Mouse (Mus musculus): ENCODE results near the gene Ascl4. TPM values are rescaled to one million over a fixed set of nuclear protein-coding genes. Genes with fewer than 3 reads are reported as not detected.

Gene Ascl4
- total RNA-seq (2014; rRNA removed) (0.44 and 0.85 TPM in 2 replicates), polyA plus RNA-seq (2015; fragmentation: Nextera tagmentation; extraction: Ambion mirVana) (0.50 and 0.70 TPM in 2 replicates)

- TF ChIP-seq CTCF (IDR thresholded peaks at IDR 0.05) = peak; percentile 23; the same call in 1 of the 2 replicates
- no peak for ATAC-seq (ENCODE audit: low FRiP score)
Observed at GRCm38 (mm10) chr10:85927676-85928445, at the start of gene Ascl4. Ascl4 (plus strand) TSS chr10:85927681.

GRCm38 (mm10) chr10:85879886-85880486 lies 47.5 kb upstream of the Ascl4 start:
- no peak overlapping the region for H3K4me3 ChIP-seq (ENCODE audit: low read depth, low read length)
- ATAC-seq (ENCODE audit: low FRiP score) = no peak
- WGBS = 96% methylated on average over 8 of the region's 8 CpGs

More at GRCm38 (mm10) chr10:85927676-85928445, at the start of gene Ascl4:
- Histone ChIP-seq H3K4me3 (ENCODE audit: low read depth, low read length) (peak within 1 kb of the TSS; percentile 55), H3K9me3 (ENCODE audit: low read length) (no peaks in the 10 kb centered on the region), H3K27me3 (ENCODE audit: insufficient read depth, low read length) (no peaks in the 10 kb centered on the region), H3K36me3 (ENCODE audit: insufficient read depth, low read length) (no peaks in the 10 kb centered on the region), H3K4me2 (ENCODE audit: low read depth, low read length, poor library complexity, severe bottlenecking) (peak within 1 kb of the TSS; percentile 88), H3K27ac (ENCODE audit: low read depth, low read length) (no peak within 1 kb of the TSS), H3K4me1 (ENCODE audit: insufficient read depth, low read length) (peaks cover 9% of the 10 kb centered on the region; the same call in 1 of the 2 replicates), H3K9ac (replicated peaks; ENCODE audit: low read length, poor library complexity, severe bottlenecking) (peak within 1 kb of the TSS; percentile 61)
- DNase-seq (ENCODE audit: low spot score) = no peak
- WGBS = under 1% methylated on average over 23 of the region's 23 CpGs

GRCm38 (mm10) chr10:85916498-85917309 lies 10.8 kb upstream of the Ascl4 start, which contains the start of gene Prdm4:
Prdm4 (minus strand) TSS chr10:85917142.
- under 1% methylated on average over 81 of the region's 90 CpGs for WGBS
- peak within 1 kb of the TSS; percentile 67 for H3K4me2 ChIP-seq (ENCODE audit: low read depth, low read length, poor library complexity, severe bottlenecking)
- peak; percentile 70 for TF ChIP-seq CTCF (IDR thresholded peaks at IDR 0.05)
- H3K4me1 ChIP-seq (ENCODE audit: insufficient read depth, low read length) = peaks cover 4% of the 10 kb centered on the region; the same call in 1 of the 2 replicates
- peak within 1 kb of the TSS; percentile 77 for H3K9ac ChIP-seq (replicated peaks; ENCODE audit: low read length, poor library complexity, severe bottlenecking)
- H3K4me3 ChIP-seq (ENCODE audit: low read depth, low read length) = peak within 1 kb of the TSS; percentile 69
- no peaks in the 10 kb centered on the region for H3K9me3 ChIP-seq (ENCODE audit: low read length)
- peak; percentile 100 for ATAC-seq (ENCODE audit: low FRiP score)
- DNase-seq (ENCODE audit: low spot score) = peak; percentile 99
- H3K36me3 ChIP-seq (ENCODE audit: insufficient read depth, low read length) = peaks cover 12% of the 10 kb centered on the region
- no peaks in the 10 kb centered on the region for H3K27me3 ChIP-seq (ENCODE audit: insufficient read depth, low read length)
- H3K27ac ChIP-seq (ENCODE audit: low read depth, low read length) = peak within 1 kb of the TSS; percentile 71

More at GRCm38 (mm10) chr10:85879886-85880486, 47.5 kb upstream of the Ascl4 start:
- Histone ChIP-seq H3K9ac (replicated peaks; ENCODE audit: low read length, poor library complexity, severe bottlenecking) (no peak overlapping the region), H3K9me3 (ENCODE audit: low read length) (no peaks in the 10 kb centered on the region), H3K27ac (ENCODE audit: low read depth, low read length) (no peak overlapping the region), H3K36me3 (ENCODE audit: insufficient read depth, low read length) (peaks cover 71% of the 10 kb centered on the region), H3K4me1 (ENCODE audit: insufficient read depth, low read length) (no peaks in the 10 kb centered on the region), H3K27me3 (ENCODE audit: insufficient read depth, low read length) (no peaks in the 10 kb centered on the region), H3K4me2 (ENCODE audit: low read depth, low read length, poor library complexity, severe bottlenecking) (no peak overlapping the region)
- DNase-seq (ENCODE audit: low spot score) = no peak
- no peak for TF ChIP-seq CTCF (IDR thresholded peaks at IDR 0.05)

- no peaks in the 10 kb centered on the region for H3K27me3 ChIP-seq (ENCODE audit: insufficient read depth, low read length)
- peak; percentile 88 for ATAC-seq (ENCODE audit: low FRiP score)
- H3K36me3 ChIP-seq (ENCODE audit: insufficient read depth, low read length) = no peaks in the 10 kb centered on the region
- WGBS = 1% methylated on average over 62 of the region's 63 CpGs
- peak overlapping the region; percentile 55 for H3K4me3 ChIP-seq (ENCODE audit: low read depth, low read length)
- DNase-seq (ENCODE audit: low spot score) = peak; percentile 91
- H3K27ac ChIP-seq (ENCODE audit: low read depth, low read length) = no peak overlapping the region
- H3K4me2 ChIP-seq (ENCODE audit: low read depth, low read length, poor library complexity, severe bottlenecking) = peak overlapping the region; percentile 88
- H3K4me1 ChIP-seq (ENCODE audit: insufficient read depth, low read length) = peaks cover 9% of the 10 kb centered on the region; the same call in 1 of the 2 replicates
- H3K9ac ChIP-seq (replicated peaks; ENCODE audit: low read length, poor library complexity, severe bottlenecking) = peak overlapping the region; percentile 61
- TF ChIP-seq CTCF (IDR thresholded peaks at IDR 0.05) = peak; percentile 71
- H3K9me3 ChIP-seq (ENCODE audit: low read length) = no peaks in the 10 kb centered on the region
Observed at GRCm38 (mm10) chr10:85928499-85929207, 1.2 kb downstream of the Ascl4 start.

DNA sequence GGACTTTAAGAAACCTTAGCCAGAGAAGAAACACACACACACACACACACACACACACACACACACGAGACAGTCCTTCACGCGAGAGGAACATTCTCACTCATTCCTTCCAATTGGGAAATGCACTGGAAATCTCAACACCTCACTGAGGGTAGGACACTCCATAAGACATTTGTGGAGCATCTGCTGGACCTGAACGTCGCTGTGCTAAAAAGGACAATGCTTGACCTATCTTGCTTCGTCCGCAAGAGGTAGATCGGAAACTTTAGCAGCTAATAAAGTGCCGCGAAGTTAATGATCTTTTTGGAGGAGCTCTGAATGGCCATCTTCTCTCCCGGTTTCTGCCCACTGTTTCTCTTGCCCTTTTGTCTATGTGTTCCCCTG lies 1.7 kb downstream of the Ascl4 start:
- H3K27ac ChIP-seq (ENCODE audit: low read depth, low read length) = no peak overlapping the region
- peak; percentile 23 for DNase-seq (ENCODE audit: low spot score)

More for the DNA sequence above, 1.7 kb downstream of the Ascl4 start:
- ATAC-seq (ENCODE audit: low FRiP score) = no peak
- Histone ChIP-seq H3K36me3 (ENCODE audit: insufficient read depth, low read length) (no peaks in the 10 kb centered on the region), H3K4me3 (ENCODE audit: low read depth, low read length) (peak overlapping the region; percentile 55), H3K4me1 (ENCODE audit: insufficient read depth, low read length) (peaks cover 9% of the 10 kb centered on the region; the same call in 1 of the 2 replicates), H3K27me3 (ENCODE audit: insufficient read depth, low read length) (no peaks in the 10 kb centered on the region), H3K4me2 (ENCODE audit: low read depth, low read length, poor library complexity, severe bottlenecking) (peak overlapping the region; percentile 88), H3K9me3 (ENCODE audit: low read length) (no peaks in the 10 kb centered on the region), H3K9ac (replicated peaks; ENCODE audit: low read length, poor library complexity, severe bottlenecking) (peak overlapping the region; percentile 61; the same call in 1 of the 2 replicates)
- WGBS = 36% methylated on average over 11 of the region's 11 CpGs
- no peak for TF ChIP-seq CTCF (IDR thresholded peaks at IDR 0.05)
